Mouse (Mus musculus) hindbrain, embryonic 12.5 days (tissue): Measurements from ENCODE around the gene Il4i1. TPM values are rescaled to one million over a fixed set of nuclear protein-coding genes. Genes with fewer than 3 reads are reported as not detected.

Experiments
- ATAC-seq: fragments of 200-750 bp; cut with Nextera tagmentation; 2 replicates; pipeline ENCODE4 v1.8.0; 2017; ENCODE audit warnings: moderate TSS enrichment; ENCODE audit not compliant: low FRiP score
- H3K27ac ChIP-seq: fragments of 300-500 bp; sonication (generic); 2 replicates; pipeline ENCODE4 v1.5.1; 2016; ENCODE audit warnings: mild to moderate bottlenecking
- H3K27me3 ChIP-seq: fragments of 300-500 bp; sonication (generic); 2 replicates; pipeline ENCODE4 v1.6.1; 2016; ENCODE audit warnings: mild to moderate bottlenecking
- H3K36me3 ChIP-seq: fragments of 300-500 bp; sonication (generic); 2 replicates; pipeline ENCODE4 v1.6.1; 2016; ENCODE audit warnings: mild to moderate bottlenecking
- H3K4me1 ChIP-seq: fragments of 300-500 bp; sonication (generic); 2 replicates; pipeline ENCODE4 v1.6.1; 2016
- H3K4me2 ChIP-seq: fragments of 300-500 bp; sonication (generic); replicated peaks from 2 replicates; pipeline ENCODE4 v1.6.1; 2016; ENCODE audit warnings: mild to moderate bottlenecking
- H3K4me3 ChIP-seq: fragments of 300-500 bp; sonication (generic); 2 replicates; pipeline ENCODE4 v1.5.1; 2016; ENCODE audit warnings: mild to moderate bottlenecking
- H3K9ac ChIP-seq: fragments of 300-500 bp; sonication (generic); 2 replicates; pipeline ENCODE4 v1.6.1; 2016; ENCODE audit warnings: mild to moderate bottlenecking, moderate library complexity
- H3K9me3 ChIP-seq: fragments of 300-500 bp; sonication (generic); replicated peaks from 2 replicates; pipeline ENCODE4 v1.6.1; 2016; ENCODE audit warnings: mild to moderate bottlenecking
- WGBS: fragments of 180-500 bp; shearing (Covaris S2); methylation state at CpG from one replicate; pipeline ENCODE4 v1.1.7; 2016; 5-methylcytosine and 5-hydroxymethylcytosine counted together
- polyA plus RNA-seq: library from polyadenylated mRNA; unstranded; fragments of >200 nt; fragmentation: Nextera tagmentation; extraction: Ambion mirVana; gene quantifications from 2 replicates; pipeline ENCODE4 v1.2.1, GENCODE M21; 2016

Il4i1 gene
- 1.8 and 2.5 TPM in 2 replicates for polyA plus RNA-seq

- Histone ChIP-seq H3K4me2 (peak within 1 kb of the TSS; percentile 80), H3K4me3 (peak within 1 kb of the TSS; percentile 83), H3K9me3 (no peaks in the 10 kb centered on the region), H3K27ac (peak within 1 kb of the TSS; percentile 96), H3K27me3 (no peaks in the 10 kb centered on the region), H3K9ac (peak within 1 kb of the TSS; percentile 89), H3K36me3 (peaks cover 5% of the 10 kb centered on the region), H3K4me1 (peaks cover 44% of the 10 kb centered on the region)
- ATAC-seq = peak; percentile 95
- under 1% methylated on average over 61 of the region's 62 CpGs for WGBS
These were observed at the start of gene Il4i1, which contains the start of gene Nup62 for GRCm38 (mm10) chr7:44815721-44816469. TSS of gene Il4i1 (plus strand) at chr7:44816387. TSS of gene Nup62 (plus strand) at chr7:44816088.

GRCm38 (mm10) chr7:44768129-44768528 is 48.1 kb upstream of the Il4i1 start:
- Histone ChIP-seq H3K4me3 (no peak overlapping the region), H3K27ac (no peak overlapping the region), H3K27me3 (no peaks in the 10 kb centered on the region), H3K9ac (no peak overlapping the region), H3K4me1 (no peaks in the 10 kb centered on the region), H3K9me3 (no peaks in the 10 kb centered on the region), H3K4me2 (no peak overlapping the region), H3K36me3 (peaks cover 79% of the 10 kb centered on the region)
- no peak for ATAC-seq
- WGBS = 85% methylated on average over 5 of the region's 5 CpGs

GRCm38 (mm10) chr7:44770046-44770578 is 46.1 kb upstream of the Il4i1 start:
- Histone ChIP-seq H3K4me1 (no peaks in the 10 kb centered on the region), H3K27me3 (no peaks in the 10 kb centered on the region), H3K4me2 (no peak overlapping the region), H3K9me3 (no peaks in the 10 kb centered on the region), H3K4me3 (no peak overlapping the region), H3K36me3 (peaks cover 74% of the 10 kb centered on the region), H3K27ac (no peak overlapping the region), H3K9ac (no peak overlapping the region)
- WGBS = 16% methylated on average over 6 of the region's 6 CpGs
- no peak for ATAC-seq

- no peak overlapping the region for H3K4me2 ChIP-seq
- no peak for ATAC-seq
- H3K36me3 ChIP-seq = peaks cover 75% of the 10 kb centered on the region
- H3K27ac ChIP-seq = no peak overlapping the region
- H3K4me1 ChIP-seq = no peaks in the 10 kb centered on the region
- no peaks in the 10 kb centered on the region for H3K27me3 ChIP-seq
- H3K9me3 ChIP-seq = no peaks in the 10 kb centered on the region
- no peak overlapping the region for H3K9ac ChIP-seq
- H3K4me3 ChIP-seq = no peak overlapping the region
- whole genome bisulfite sequencing = 94% methylated on average over 8 of the region's 8 CpGs
These were observed 43.5 kb upstream of the Il4i1 start for GRCm38 (mm10) chr7:44772591-44773204.

- H3K27ac ChIP-seq = no peak overlapping the region
- 88% methylated on average over 9 of the region's 9 CpGs for WGBS
- H3K4me3 ChIP-seq = no peak overlapping the region
- no peaks in the 10 kb centered on the region for H3K9me3 ChIP-seq
- no peaks in the 10 kb centered on the region for H3K27me3 ChIP-seq
- H3K4me2 ChIP-seq = no peak overlapping the region
- H3K36me3 ChIP-seq = peaks cover 56% of the 10 kb centered on the region
- H3K9ac ChIP-seq = no peak overlapping the region
- no peak for ATAC-seq
- H3K4me1 ChIP-seq = no peaks in the 10 kb centered on the region
These were observed 39.2 kb upstream of the Il4i1 start for GRCm38 (mm10) chr7:44776849-44777498.

GRCm38 (mm10) chr7:44780101-44780500 is 36.1 kb upstream of the Il4i1 start:
- Histone ChIP-seq H3K36me3 (peaks cover 32% of the 10 kb centered on the region), H3K4me2 (no peak overlapping the region), H3K4me3 (no peak overlapping the region), H3K27ac (no peak overlapping the region), H3K4me1 (no peaks in the 10 kb centered on the region), H3K27me3 (no peaks in the 10 kb centered on the region), H3K9me3 (no peaks in the 10 kb centered on the region), H3K9ac (no peak overlapping the region)
- 90% methylated on average over 8 of the region's 8 CpGs for WGBS
- ATAC-seq = no peak

GRCm38 (mm10) chr7:44789531-44789930 is 26.7 kb upstream of the Il4i1 start:
- no peaks in the 10 kb centered on the region for H3K36me3 ChIP-seq

GRCm38 (mm10) chr7:44790066-44790465 is 26.1 kb upstream of the Il4i1 start:
- Histone ChIP-seq H3K4me3 (no peak overlapping the region), H3K4me1 (no peaks in the 10 kb centered on the region), H3K27ac (no peak overlapping the region), H3K4me2 (no peak overlapping the region), H3K36me3 (no peaks in the 10 kb centered on the region), H3K27me3 (no peaks in the 10 kb centered on the region), H3K9ac (no peak overlapping the region), H3K9me3 (no peaks in the 10 kb centered on the region)
- peak; percentile 38; the same call in 1 of the 2 replicates for ATAC-seq
- 63% methylated on average over 4 of the region's 4 CpGs for WGBS

More at GRCm38 (mm10) chr7:44789531-44789930, 26.7 kb upstream of the Il4i1 start:
- no peak for ATAC-seq
- Histone ChIP-seq H3K27me3 (no peaks in the 10 kb centered on the region), H3K27ac (no peak overlapping the region), H3K4me2 (no peak overlapping the region), H3K9ac (no peak overlapping the region), H3K4me3 (no peak overlapping the region), H3K9me3 (no peaks in the 10 kb centered on the region), H3K4me1 (no peaks in the 10 kb centered on the region)
- 64% methylated on average over 3 of the region's 3 CpGs for WGBS

- WGBS = 89% methylated on average over 6 of the region's 6 CpGs
- no peaks in the 10 kb centered on the region for H3K27me3 ChIP-seq
These were observed 23.4 kb upstream of the Il4i1 start for GRCm38 (mm10) chr7:44792781-44793180.

GRCm38 (mm10) chr7:44808927-44809326 is 7.3 kb upstream of the Il4i1 start:
- no peak overlapping the region for H3K9ac ChIP-seq
- H3K36me3 ChIP-seq = peaks cover 1% of the 10 kb centered on the region
- H3K27ac ChIP-seq = no peak overlapping the region
- no peaks in the 10 kb centered on the region for H3K9me3 ChIP-seq
- ATAC-seq = no peak
- WGBS = 84% methylated on average over 2 of the region's 2 CpGs
- no peaks in the 10 kb centered on the region for H3K27me3 ChIP-seq
- H3K4me1 ChIP-seq = no peaks in the 10 kb centered on the region
- no peak overlapping the region for H3K4me2 ChIP-seq
- no peak overlapping the region for H3K4me3 ChIP-seq

More at GRCm38 (mm10) chr7:44792781-44793180, 23.4 kb upstream of the Il4i1 start:
- no peak for ATAC-seq
- H3K9me3 ChIP-seq = no peaks in the 10 kb centered on the region
- H3K27ac ChIP-seq = no peak overlapping the region
- no peaks in the 10 kb centered on the region for H3K36me3 ChIP-seq
- no peak overlapping the region for H3K4me2 ChIP-seq
- no peak overlapping the region for H3K4me3 ChIP-seq
- no peaks in the 10 kb centered on the region for H3K4me1 ChIP-seq
- H3K9ac ChIP-seq = no peak overlapping the region

- no peak overlapping the region for H3K9ac ChIP-seq
- H3K9me3 ChIP-seq = no peaks in the 10 kb centered on the region
- no peak overlapping the region for H3K27ac ChIP-seq
- no peaks in the 10 kb centered on the region for H3K4me1 ChIP-seq
- no peak for ATAC-seq
- peaks cover 5% of the 10 kb centered on the region for H3K36me3 ChIP-seq
- H3K27me3 ChIP-seq = no peaks in the 10 kb centered on the region
- H3K4me3 ChIP-seq = no peak overlapping the region
- no peak overlapping the region for H3K4me2 ChIP-seq
- 87% methylated on average over 3 of the region's 3 CpGs for WGBS
These were observed 6.7 kb upstream of the Il4i1 start for GRCm38 (mm10) chr7:44809466-44809865.

GRCm38 (mm10) chr7:44810365-44810764 is 5.8 kb upstream of the Il4i1 start:
- Histone ChIP-seq H3K9ac (no peak overlapping the region), H3K4me1 (peaks cover 7% of the 10 kb centered on the region), H3K36me3 (peaks cover 5% of the 10 kb centered on the region), H3K4me2 (no peak overlapping the region), H3K27ac (no peak overlapping the region), H3K4me3 (no peak overlapping the region), H3K27me3 (no peaks in the 10 kb centered on the region), H3K9me3 (no peaks in the 10 kb centered on the region)
- no peak for ATAC-seq
- WGBS = 85% methylated on average over 4 of the region's 4 CpGs
